Mouse (Mus musculus) CH12F3 (cell line): Measurements from ENCODE around the gene Fbn1.

ENCODE experiments used
- in situ Hi-C: fragments of 300-500 bp; cut with MboI; formaldehyde crosslinking; loops from 2 replicates; pipeline ENCODE4 v1.14.3; 2020; ENCODE audit warnings: low sequenced_read_pairs

Gene Fbn1

GRCm38 (mm10) chr2:125507893-125508292 lies at the start of gene Fbn1:
Fbn1 (minus strand) TSS chr2:125507993.
- in situ Hi-C loops, result no loop called here

- in situ Hi-C loops, result no loop called here
These were observed 48.0 kb upstream of the Fbn1 start for GRCm38 (mm10) chr2:125555830-125556229.

GRCm38 (mm10) chr2:125548806-125549578 lies 41.2 kb upstream of the Fbn1 start:
- in situ Hi-C loops, result no loop called here

- in situ Hi-C loops, result no loop called here
These were observed 37.2 kb upstream of the Fbn1 start for GRCm38 (mm10) chr2:125544986-125545385.

GRCm38 (mm10) chr2:125543646-125544045 lies 35.9 kb upstream of the Fbn1 start:
- in situ Hi-C loops, result no loop called here

GRCm38 (mm10) chr2:125541451-125541850 lies 33.7 kb upstream of the Fbn1 start:
- in situ Hi-C loops, result no loop called here

- in situ Hi-C loops, result no loop called here
These were observed 32.8 kb upstream of the Fbn1 start for GRCm38 (mm10) chr2:125540579-125540978.

GRCm38 (mm10) chr2:125539640-125540039 lies 31.8 kb upstream of the Fbn1 start:
- in situ Hi-C loops, result no loop called here

GRCm38 (mm10) chr2:125530665-125531064 lies 22.9 kb upstream of the Fbn1 start:
- in situ Hi-C loops, result no loop called here

- in situ Hi-C loops, result no loop called here
These were observed 18.8 kb upstream of the Fbn1 start for GRCm38 (mm10) chr2:125526566-125526965.

GRCm38 (mm10) chr2:125525484-125525883 lies 17.7 kb upstream of the Fbn1 start:
- in situ Hi-C loops, result no loop called here

- in situ Hi-C loops, result no loop called here
These were observed 8.8 kb upstream of the Fbn1 start for GRCm38 (mm10) chr2:125516594-125516993.

- in situ Hi-C loops, result no loop called here
These were observed 7.7 kb upstream of the Fbn1 start for GRCm38 (mm10) chr2:125515291-125516057.

GRCm38 (mm10) chr2:125514391-125514790 lies 6.6 kb upstream of the Fbn1 start:
- in situ Hi-C loops, result no loop called here

GRCm38 (mm10) chr2:125512544-125512943 lies 4.8 kb upstream of the Fbn1 start:
- in situ Hi-C loops, result no loop called here

GRCm38 (mm10) chr2:125511898-125512297 lies 4.1 kb upstream of the Fbn1 start:
- in situ Hi-C loops, result no loop called here

- in situ Hi-C loops, result no loop called here
These were observed 3.0 kb upstream of the Fbn1 start for GRCm38 (mm10) chr2:125510752-125511151.

GRCm38 (mm10) chr2:125508381-125508780 lies 588 bp upstream of the Fbn1 start:
- in situ Hi-C loops, result no loop called here

- in situ Hi-C loops, result no loop called here
These were observed 1.3 kb downstream of the Fbn1 start for GRCm38 (mm10) chr2:125506316-125507054.

GRCm38 (mm10) chr2:125505746-125506315 lies 2.0 kb downstream of the Fbn1 start:
- in situ Hi-C loops, result no loop called here
